Mouse (Mus musculus) T-helper 17 cell (primary cell): ENCODE measurements around the gene Crim1.

ENCODE experiments used
- in situ Hi-C, 2 experiments: fragments of 300-600 bp; cut with MboI, MseI; formaldehyde crosslinking; loops; 1 replicate in 1 of 2; 2 replicates in 1 of 2; pipeline ENCODE4 v1.15.1; 2025; ENCODE audit warnings: high pct_unique_total_duplicates in 2 of 2

Crim1 gene

GRCm38 (mm10) chr17:78207246-78207645, 7.2 kb downstream of the Crim1 start:
- in situ Hi-C loops = loop anchor here in 1 of 2 experiments (10.0 kb wide), 1 partner anchor 228 kb away; no protein-coding TSS in a partner anchor

DNA sequence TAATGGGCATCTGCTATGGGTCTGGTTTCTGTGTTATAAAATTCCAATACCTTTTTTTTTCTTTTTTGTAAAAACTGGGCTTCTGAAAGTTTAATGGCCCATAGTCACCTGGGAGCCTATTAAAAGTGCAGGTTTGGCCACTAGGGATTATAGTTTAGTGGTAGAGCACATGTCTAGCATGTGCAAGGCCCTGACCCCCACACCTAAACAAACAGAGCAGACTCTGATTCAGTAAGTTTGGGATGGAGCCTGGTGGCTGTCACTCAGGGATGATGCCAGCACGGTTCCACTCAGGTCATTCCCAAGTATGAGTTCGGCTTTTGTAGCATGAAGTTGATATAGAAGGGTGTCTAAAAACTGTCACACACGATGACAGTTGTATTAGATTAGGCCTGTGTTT, 8.8 kb downstream of the Crim1 start:
- in situ Hi-C loops = loop anchor here in 1 of 2 experiments (10.0 kb wide), 1 partner anchor 226 kb away; no protein-coding TSS in a partner anchor

GRCm38 (mm10) chr17:78209646-78210045, 9.6 kb downstream of the Crim1 start:
- in situ Hi-C loops = loop anchor here in 1 of 2 experiments (10.0 kb wide), 1 partner anchor 225 kb away; no protein-coding TSS in a partner anchor

DNA sequence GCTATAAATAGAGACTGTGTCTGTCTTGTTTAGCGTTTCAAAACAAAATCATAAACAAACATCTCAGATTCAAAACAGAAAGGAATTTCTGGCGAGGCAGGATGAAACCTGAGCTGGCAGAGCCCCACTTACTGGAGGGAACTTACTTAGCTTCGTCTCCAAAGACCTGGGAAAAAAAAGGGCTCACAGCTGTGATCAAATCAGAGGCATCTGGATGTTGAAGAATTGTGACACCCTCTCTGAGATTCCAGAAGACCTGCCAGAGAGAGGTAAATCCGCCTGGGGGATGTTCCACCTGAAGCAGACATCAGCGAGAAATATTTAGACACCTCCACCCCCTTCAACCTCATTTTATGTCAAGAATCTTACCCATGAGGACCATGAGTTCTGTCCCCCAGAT, 11.8 kb downstream of the Crim1 start:
- in situ Hi-C loops = no loop called here

GRCm38 (mm10) chr17:78213128-78213527, 13.1 kb downstream of the Crim1 start:
- in situ Hi-C loops = no loop called here

GRCm38 (mm10) chr17:78216526-78216925, 16.5 kb downstream of the Crim1 start:
- in situ Hi-C loops = no loop called here

DNA sequence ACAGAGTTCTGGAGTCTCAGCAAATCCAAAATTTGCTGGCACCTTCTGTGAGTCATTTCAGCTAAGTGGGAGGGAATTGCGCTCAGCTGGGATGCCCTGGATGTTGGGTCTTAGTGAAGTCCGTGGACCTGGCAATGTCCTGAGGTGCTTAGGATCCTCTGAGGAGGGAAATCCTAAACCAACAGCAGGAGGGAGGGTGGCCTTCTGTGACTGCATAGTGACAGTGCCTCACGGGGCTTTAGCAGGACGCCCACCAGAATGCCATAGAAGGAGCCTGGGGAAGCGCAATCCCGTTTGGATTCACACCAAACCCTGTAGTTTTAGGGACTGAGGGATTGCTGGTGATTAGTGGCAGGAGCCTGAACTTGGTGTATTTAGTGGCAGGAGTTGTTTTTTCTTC, 17.4 kb downstream of the Crim1 start:
- in situ Hi-C loops = no loop called here

DNA sequence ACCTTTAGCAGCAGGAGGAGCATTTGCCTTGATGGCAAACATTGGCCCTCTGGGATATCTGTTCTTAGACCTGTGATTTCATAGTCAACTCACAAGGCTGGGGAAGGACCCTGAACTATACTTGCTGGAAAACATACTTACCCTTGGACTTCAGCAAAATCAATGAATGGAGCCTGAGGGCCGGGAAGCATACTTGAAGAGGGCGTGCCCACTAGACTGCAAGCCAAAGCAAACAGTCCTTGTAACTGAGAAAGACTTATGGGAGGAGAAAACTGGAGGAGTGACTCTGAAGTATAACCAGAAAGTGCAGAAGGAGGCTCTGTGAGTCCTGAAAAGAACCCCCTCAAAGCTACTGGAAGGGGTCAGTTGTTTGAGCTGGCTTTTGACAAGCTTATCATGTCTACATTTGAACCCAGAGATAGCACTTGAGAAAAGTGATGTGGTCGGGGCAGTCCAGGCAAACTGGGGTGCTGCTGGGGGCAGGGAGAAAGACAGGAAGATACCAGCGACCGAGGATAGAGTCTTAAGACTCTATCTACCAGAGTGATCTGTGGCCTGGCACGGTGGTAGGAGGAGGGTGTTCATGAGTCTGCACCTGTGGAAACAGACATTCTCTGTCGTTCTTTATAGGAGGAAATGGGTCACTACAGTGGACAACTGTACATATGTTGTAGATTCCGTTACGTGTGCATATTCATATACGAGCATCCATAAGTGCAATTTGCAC, 18.6 kb downstream of the Crim1 start:
- in situ Hi-C loops = no loop called here

DNA sequence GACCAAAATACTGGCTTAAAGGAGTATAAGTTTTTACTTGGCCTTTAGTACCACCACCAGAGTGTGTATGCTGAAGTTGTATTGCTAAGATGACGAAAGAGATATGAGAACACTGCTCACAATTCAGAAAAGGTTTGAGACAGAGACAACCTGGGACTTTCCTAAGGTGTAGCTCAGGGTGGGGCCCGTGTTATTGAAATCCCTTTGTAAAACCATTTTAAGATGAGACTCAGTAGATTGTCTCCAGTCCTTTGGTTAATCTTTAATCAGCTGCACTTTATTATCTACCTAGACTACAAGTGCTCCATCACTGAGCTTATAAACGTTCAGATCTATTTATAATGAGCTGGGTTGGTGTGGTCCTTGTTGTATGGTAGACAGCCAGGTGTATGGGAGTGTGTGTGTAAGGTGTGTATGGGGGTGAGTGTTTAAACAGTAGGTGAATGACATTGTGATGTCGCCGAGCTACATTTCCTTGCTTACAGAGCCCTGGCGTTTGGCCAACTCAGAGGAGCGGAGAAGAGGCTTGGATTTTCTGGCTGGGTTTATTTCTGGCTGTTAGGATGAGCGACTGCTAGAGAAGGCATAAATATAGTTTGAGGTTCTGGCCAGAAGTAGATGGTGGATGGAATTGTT, 21.1 kb downstream of the Crim1 start:
- in situ Hi-C loops = no loop called here

- in situ Hi-C loops = no loop called here
Measured at GRCm38 (mm10) chr17:78221860-78222259, 21.8 kb downstream of the Crim1 start.

GRCm38 (mm10) chr17:78223988-78224387, 23.9 kb downstream of the Crim1 start:
- in situ Hi-C loops = no loop called here

- in situ Hi-C loops = no loop called here
Measured at GRCm38 (mm10) chr17:78225547-78225946, 25.5 kb downstream of the Crim1 start.

- in situ Hi-C loops = no loop called here
Measured at GRCm38 (mm10) chr17:78227211-78227610, 27.2 kb downstream of the Crim1 start.

DNA sequence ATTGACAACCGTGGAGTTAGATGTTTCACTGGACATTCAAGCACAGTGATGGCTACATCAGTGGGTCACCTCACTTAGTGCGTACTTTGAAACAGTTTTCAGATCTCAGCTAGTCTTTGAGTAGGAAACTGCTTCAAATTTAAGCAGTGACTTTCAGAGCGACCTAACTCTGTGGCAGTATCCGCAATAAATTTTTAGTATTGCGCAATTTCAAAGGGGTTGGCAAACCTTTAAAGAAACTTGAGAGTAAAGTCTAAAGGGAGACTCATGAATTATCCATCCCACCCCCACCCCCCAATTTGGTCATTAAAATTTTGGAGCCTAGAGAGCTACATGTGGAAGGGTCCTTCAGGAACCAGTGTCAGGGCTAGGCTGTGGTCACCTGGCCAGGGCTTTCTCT, 31.5 kb downstream of the Crim1 start:
- in situ Hi-C loops = no loop called here

GRCm38 (mm10) chr17:78232703-78233102, 32.7 kb downstream of the Crim1 start:
- in situ Hi-C loops = no loop called here

GRCm38 (mm10) chr17:78233873-78234272, 33.8 kb downstream of the Crim1 start:
- in situ Hi-C loops = no loop called here

DNA sequence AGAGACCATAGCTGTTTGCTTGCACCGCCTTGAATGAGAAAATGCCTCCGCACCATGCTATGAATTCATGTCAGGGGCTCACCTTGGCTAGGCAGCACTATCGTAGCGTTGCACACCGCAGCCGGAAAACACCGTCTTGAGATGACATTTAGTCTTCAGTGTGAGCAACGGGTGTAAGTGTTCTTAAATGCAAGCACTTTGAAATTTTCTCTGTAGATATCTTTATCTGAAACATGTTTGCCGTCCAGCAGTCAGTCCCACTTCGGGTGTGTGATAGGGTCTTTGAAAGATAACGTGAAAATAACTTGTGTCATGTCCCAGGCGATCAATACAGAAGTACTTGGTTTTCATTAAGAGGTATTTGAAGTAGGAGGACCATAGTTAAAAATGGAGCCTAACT, 36.1 kb downstream of the Crim1 start:
- in situ Hi-C loops = no loop called here

DNA sequence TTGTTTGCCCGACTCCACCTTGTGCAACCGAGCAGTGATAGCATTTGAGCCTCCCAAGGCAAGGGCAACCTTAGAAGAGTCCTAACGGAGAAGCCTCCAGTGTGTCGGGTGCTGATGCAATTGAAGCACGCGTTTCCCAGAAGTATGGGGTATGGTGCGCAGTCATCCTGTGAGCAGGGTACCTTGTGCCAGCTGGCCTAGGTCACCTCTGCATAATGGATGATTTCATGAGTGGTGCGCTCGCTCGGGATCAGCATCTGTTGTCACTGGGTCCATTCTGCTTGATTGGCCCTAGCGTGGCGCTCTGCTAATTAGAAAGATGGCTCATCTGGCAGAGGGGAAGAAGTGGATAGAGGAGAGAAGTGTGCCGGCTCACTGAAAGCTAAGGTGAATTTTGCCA, 37.9 kb downstream of the Crim1 start:
- in situ Hi-C loops = no loop called here

DNA sequence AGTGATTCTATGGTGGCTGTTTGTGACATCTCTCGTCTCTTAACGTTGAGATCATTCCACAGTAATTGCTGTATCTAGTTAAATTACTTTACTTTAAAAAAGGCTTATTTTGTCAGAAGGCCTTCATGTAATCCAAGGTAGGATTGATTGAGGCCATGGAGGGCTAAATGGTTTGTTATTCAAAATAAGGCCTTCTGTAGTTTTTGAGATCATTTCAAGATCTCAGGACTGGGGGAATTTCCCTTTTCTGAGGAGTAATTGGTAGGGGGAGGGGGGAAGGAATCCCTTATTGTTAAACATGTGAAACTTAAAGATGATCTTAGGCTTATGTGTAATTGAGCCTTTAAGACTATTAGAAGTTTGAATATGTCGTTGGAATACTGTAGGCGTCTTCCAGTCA, 40.1 kb downstream of the Crim1 start:
- in situ Hi-C loops = no loop called here

DNA sequence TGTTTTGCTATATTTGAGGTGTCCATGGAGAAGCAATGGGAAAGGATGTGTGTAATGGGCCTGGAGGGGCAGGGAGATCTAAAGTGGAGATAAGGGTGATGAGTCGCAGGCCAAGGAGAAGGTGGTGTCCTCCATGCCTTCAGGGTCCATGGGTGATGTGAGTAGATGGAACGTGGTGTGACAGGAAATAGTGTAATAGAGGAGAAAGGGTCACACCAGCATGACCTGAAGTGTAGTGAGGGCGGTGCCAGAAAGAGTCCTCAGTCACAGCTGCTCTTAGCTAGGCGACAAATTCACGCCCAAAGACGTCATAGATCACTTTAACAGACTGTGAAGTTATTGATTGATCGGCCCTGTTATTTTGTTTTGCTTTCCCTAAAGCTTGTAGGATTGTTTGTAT, 41.2 kb downstream of the Crim1 start:
- in situ Hi-C loops = no loop called here

- in situ Hi-C loops = no loop called here
Measured at GRCm38 (mm10) chr17:78244752-78245151, 44.7 kb downstream of the Crim1 start.

- in situ Hi-C loops = no loop called here
Measured at GRCm38 (mm10) chr17:78245444-78245843, 45.4 kb downstream of the Crim1 start.
